Mouse (Mus musculus): ENCODE results near the gene Gm49368. TPM values are rescaled to one million over a fixed set of nuclear protein-coding genes. Genes with fewer than 3 reads are reported as not detected.
"Not testable (repeated sequence)": the region's sequence is repeated elsewhere in the genome, so short reads cannot be mapped to it uniquely, and the experiment has no call there.

Gene Gm49368
- polyA plus RNA-seq, 1 experiment from 2014 or later = not detected

DNA sequence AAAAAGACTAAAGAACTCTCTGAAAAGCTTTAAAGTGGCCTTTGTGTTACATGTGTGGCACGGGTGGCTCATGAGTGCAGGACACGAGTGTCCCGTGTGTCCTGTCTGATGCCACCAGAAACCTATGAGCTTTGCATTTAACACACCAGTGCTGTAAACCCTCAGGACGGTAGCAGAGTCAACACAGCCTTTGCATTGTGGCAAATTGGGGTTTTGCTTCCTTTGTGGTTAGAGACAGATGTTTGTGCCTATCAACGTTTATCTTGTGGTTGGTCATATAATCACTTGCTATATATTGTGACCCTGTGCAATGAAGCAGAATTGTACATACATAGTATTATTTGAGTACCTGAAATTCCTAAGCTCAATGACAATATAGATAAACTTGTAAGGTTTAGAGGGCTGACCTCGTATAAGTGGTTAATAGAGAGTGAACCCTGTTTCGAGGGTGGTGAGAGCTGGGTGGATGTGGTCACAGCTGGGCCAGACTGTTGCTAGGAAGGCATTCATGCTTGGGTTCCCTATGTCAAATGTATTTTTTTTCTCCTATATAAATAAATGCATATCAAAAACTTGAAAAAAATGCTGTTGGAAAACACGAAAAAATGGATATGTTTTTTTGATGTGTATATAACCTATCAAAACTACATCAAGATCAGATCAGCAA lies 96.3 kb downstream of the Gm49368 start:
- not testable (repeated sequence) for H3K9ac ChIP-seq (ENCODE audit: low read length); H3K4me1 ChIP-seq (ENCODE audit: control insufficient read depth, insufficient read depth, low read length); H3K27ac ChIP-seq (ENCODE audit: low read depth, low read length); DNase-seq (ENCODE audit: low spot score); H3K4me2 ChIP-seq (ENCODE audit: low read depth); H3K4me3 ChIP-seq (ENCODE audit: low read depth, low read length); H3K27me3 ChIP-seq (ENCODE audit: control insufficient read depth, insufficient read depth, low read length); H3K9me3 ChIP-seq (ENCODE audit: control insufficient read depth, low read length); ATAC-seq (ENCODE audit: insufficient read depth, low FRiP score, low TSS enrichment); H3K36me3 ChIP-seq (ENCODE audit: control insufficient read depth, insufficient read depth, low read length)
- 77% methylated on average over 7 of the region's 8 CpGs for WGBS

GRCm38 (mm10) chr7:128164001-128164400 lies 101.5 kb downstream of the Gm49368 start:
- Histone ChIP-seq H3K36me3 (ENCODE audit: control insufficient read depth, insufficient read depth, low read length) (no peaks in the 10 kb centered on the region), H3K4me2 (ENCODE audit: low read depth) (no peak overlapping the region), H3K9ac (ENCODE audit: low read length) (no peak overlapping the region), H3K27me3 (ENCODE audit: control insufficient read depth, insufficient read depth, low read length) (no peaks in the 10 kb centered on the region), H3K27ac (ENCODE audit: low read depth, low read length) (no peak overlapping the region), H3K4me1 (ENCODE audit: control insufficient read depth, insufficient read depth, low read length) (no peaks in the 10 kb centered on the region), H3K9me3 (ENCODE audit: control insufficient read depth, low read length) (no peaks in the 10 kb centered on the region), H3K4me3 (ENCODE audit: low read depth, low read length) (no peak overlapping the region)
- 91% methylated on average over 4 of the region's 4 CpGs for WGBS
- no peak for ATAC-seq (ENCODE audit: insufficient read depth, low FRiP score, low TSS enrichment)
- DNase-seq (ENCODE audit: low spot score) = no peak

- ATAC-seq (ENCODE audit: insufficient read depth, low FRiP score, low TSS enrichment) = no peak
- no peak overlapping the region for H3K9ac ChIP-seq (ENCODE audit: low read length)
- no peak for DNase-seq (ENCODE audit: low spot score)
- H3K36me3 ChIP-seq (ENCODE audit: control insufficient read depth, insufficient read depth, low read length) = no peaks in the 10 kb centered on the region
- H3K4me1 ChIP-seq (ENCODE audit: control insufficient read depth, insufficient read depth, low read length) = no peaks in the 10 kb centered on the region
- no peak overlapping the region for H3K27ac ChIP-seq (ENCODE audit: low read depth, low read length)
- H3K4me3 ChIP-seq (ENCODE audit: low read depth, low read length) = no peak overlapping the region
- 91% methylated on average over 7 of the region's 7 CpGs for WGBS
- no peak overlapping the region for H3K4me2 ChIP-seq (ENCODE audit: low read depth)
- H3K9me3 ChIP-seq (ENCODE audit: control insufficient read depth, low read length) = no peaks in the 10 kb centered on the region
- no peaks in the 10 kb centered on the region for H3K27me3 ChIP-seq (ENCODE audit: control insufficient read depth, insufficient read depth, low read length)
Measured at GRCm38 (mm10) chr7:128166391-128166790, 103.9 kb downstream of the Gm49368 start.

DNA sequence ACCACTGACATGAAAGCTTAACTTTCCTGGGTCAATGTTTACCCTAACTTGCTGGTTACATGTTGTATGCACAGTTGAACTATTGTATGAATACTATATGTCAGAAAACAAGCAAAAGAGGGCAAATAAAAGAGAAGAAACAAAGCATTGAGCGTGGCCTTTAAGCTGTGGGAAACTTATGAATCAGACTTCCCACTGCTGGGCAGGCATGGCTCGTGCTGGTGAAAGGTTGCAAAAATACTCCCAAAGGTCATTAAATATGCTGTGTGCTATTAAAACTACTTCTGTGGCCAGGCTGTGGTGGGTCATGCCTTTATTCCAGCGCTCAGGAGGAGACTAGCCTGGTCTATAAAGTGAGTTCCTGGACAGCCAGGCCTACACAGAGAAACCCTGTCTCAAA lies 107.5 kb downstream of the Gm49368 start:
- Histone ChIP-seq H3K27me3 (ENCODE audit: control insufficient read depth, insufficient read depth, low read length) (no peaks in the 10 kb centered on the region), H3K9me3 (ENCODE audit: control insufficient read depth, low read length) (no peaks in the 10 kb centered on the region), H3K9ac (ENCODE audit: low read length) (no peak overlapping the region), H3K36me3 (ENCODE audit: control insufficient read depth, insufficient read depth, low read length) (no peaks in the 10 kb centered on the region), H3K4me3 (ENCODE audit: low read depth, low read length) (no peak overlapping the region), H3K4me1 (ENCODE audit: control insufficient read depth, insufficient read depth, low read length) (no peaks in the 10 kb centered on the region), H3K4me2 (ENCODE audit: low read depth) (no peak overlapping the region), H3K27ac (ENCODE audit: low read depth, low read length) (no peak overlapping the region)
- DNase-seq (ENCODE audit: low spot score) (no peak), ATAC-seq (ENCODE audit: insufficient read depth, low FRiP score, low TSS enrichment) (no peak)
- 77% methylated on average over 3 of the region's 3 CpGs for WGBS

Other genes starting within 250 kb of the Gm49368 start
- gene Stx4a, start 238.4 kb upstream of the Gm49368 start, polyA plus RNA-seq (2014; fragmentation: Nextera tagmentation; extraction: Ambion mirVana) = 10.4 and 10.7 TPM in 2 replicates
- gene Stx1b, start 238.1 kb upstream of the Gm49368 start, polyA plus RNA-seq (2014; fragmentation: Nextera tagmentation; extraction: Ambion mirVana) = 7.8 and 8.1 TPM in 2 replicates
- 19.8 and 21.9 TPM in 2 replicates for gene Zfp646, start 186.5 kb upstream of the Gm49368 start, polyA plus RNA-seq (2014; fragmentation: Nextera tagmentation; extraction: Ambion mirVana)
- 26.6 and 30.6 TPM in 2 replicates for gene Zfp668, start 185.9 kb upstream of the Gm49368 start, polyA plus RNA-seq (2014; fragmentation: Nextera tagmentation; extraction: Ambion mirVana)
- gene Prss53, start 171.7 kb upstream of the Gm49368 start, polyA plus RNA-seq (2014; fragmentation: Nextera tagmentation; extraction: Ambion mirVana) = 0.46 and 0.61 TPM in 2 replicates
- not detected in 2 replicates for gene Gm21974, start 167.2 kb upstream of the Gm49368 start, polyA plus RNA-seq (2014; fragmentation: Nextera tagmentation; extraction: Ambion mirVana)
- 53.9 and 59.6 TPM in 2 replicates for gene Vkorc1, start 167.1 kb upstream of the Gm49368 start, polyA plus RNA-seq (2014; fragmentation: Nextera tagmentation; extraction: Ambion mirVana)
- 99.7 and 109 TPM in 2 replicates for gene Bckdk, start 158.6 kb upstream of the Gm49368 start, polyA plus RNA-seq (2014; fragmentation: Nextera tagmentation; extraction: Ambion mirVana)
- 52.3 and 56.6 TPM in 2 replicates for gene Kat8, start 150.2 kb upstream of the Gm49368 start, polyA plus RNA-seq (2014; fragmentation: Nextera tagmentation; extraction: Ambion mirVana)
- 1.6 and 2.0 TPM in 2 replicates for gene Prss8, start 132.6 kb upstream of the Gm49368 start, polyA plus RNA-seq (2014; fragmentation: Nextera tagmentation; extraction: Ambion mirVana)
- 11.6 and 11.7 TPM in 2 replicates for gene Prss36, start 116.0 kb upstream of the Gm49368 start, polyA plus RNA-seq (2014; fragmentation: Nextera tagmentation; extraction: Ambion mirVana)
- gene Fus, start 95.2 kb upstream of the Gm49368 start, polyA plus RNA-seq (2014; fragmentation: Nextera tagmentation; extraction: Ambion mirVana) = 48.1 and 51.6 TPM in 2 replicates
- 6.3 and 8.6 TPM in 2 replicates for gene Pycard, start 68.8 kb upstream of the Gm49368 start, polyA plus RNA-seq (2014; fragmentation: Nextera tagmentation; extraction: Ambion mirVana)
- gene Trim72, start 58.7 kb upstream of the Gm49368 start, polyA plus RNA-seq (2014; fragmentation: Nextera tagmentation; extraction: Ambion mirVana) = not detected in 2 replicates
- 0.37 and 0.64 TPM in 2 replicates for gene Itgam, start within 50 bp of the Gm49368 start, polyA plus RNA-seq (2014; fragmentation: Nextera tagmentation; extraction: Ambion mirVana)
- not detected in 2 replicates for gene Itgax, start 66.9 kb downstream of the Gm49368 start, polyA plus RNA-seq (2014; fragmentation: Nextera tagmentation; extraction: Ambion mirVana)
- gene Itgad, start 91.7 kb downstream of the Gm49368 start, polyA plus RNA-seq (2014; fragmentation: Nextera tagmentation; extraction: Ambion mirVana) = not detected in 2 replicates
- 2.3 and 3.4 TPM in 2 replicates for gene Cox6a2, start 143.7 kb downstream of the Gm49368 start, polyA plus RNA-seq (2014; fragmentation: Nextera tagmentation; extraction: Ambion mirVana)
- gene Armc5, start 174.7 kb downstream of the Gm49368 start, polyA plus RNA-seq (2014; fragmentation: Nextera tagmentation; extraction: Ambion mirVana) = 10.5 and 11.6 TPM in 2 replicates
- 12.9 and 14.2 TPM in 2 replicates for gene 9130023H24Rik, start 175.3 kb downstream of the Gm49368 start, polyA plus RNA-seq (2014; fragmentation: Nextera tagmentation; extraction: Ambion mirVana)
- gene Tgfb1i1, start 184.1 kb downstream of the Gm49368 start, polyA plus RNA-seq (2014; fragmentation: Nextera tagmentation; extraction: Ambion mirVana) = 31.3 and 32.3 TPM in 2 replicates
- gene Slc5a2, start 203.0 kb downstream of the Gm49368 start, polyA plus RNA-seq (2014; fragmentation: Nextera tagmentation; extraction: Ambion mirVana) = 0.13 and 0.55 TPM in 2 replicates
- 24.2 and 24.6 TPM in 2 replicates for gene BC017158, start 235.5 kb downstream of the Gm49368 start, polyA plus RNA-seq (2014; fragmentation: Nextera tagmentation; extraction: Ambion mirVana)